Mouse (Mus musculus): ENCODE measurements around the gene Otop3.

Gene Otop3

DNA sequence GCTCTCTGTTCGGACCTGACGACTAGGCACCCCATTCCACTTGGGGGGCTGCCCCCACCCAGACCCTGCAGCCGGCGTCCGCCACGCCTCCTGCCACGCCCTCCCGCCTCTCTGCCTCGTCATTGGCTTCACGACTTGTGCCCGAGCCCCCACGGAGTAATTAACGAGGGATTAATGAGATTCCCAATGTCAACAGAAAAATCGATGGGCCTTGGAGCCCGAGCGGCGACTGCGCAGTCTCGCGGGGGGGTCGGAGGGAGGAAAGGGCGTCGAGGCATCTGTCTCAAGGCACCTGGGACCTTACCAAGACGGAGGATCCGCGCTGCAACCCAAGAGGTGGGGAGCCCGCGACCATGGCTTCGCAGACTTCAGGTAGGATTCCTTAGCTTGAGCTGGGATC lies at the start of gene Otop3:
TSS of gene Otop3 (plus strand) at position 201 of the 400 bp plus-strand sequence.
- no peak for DNase-seq (ENCODE audit: low read depth)

DNA sequence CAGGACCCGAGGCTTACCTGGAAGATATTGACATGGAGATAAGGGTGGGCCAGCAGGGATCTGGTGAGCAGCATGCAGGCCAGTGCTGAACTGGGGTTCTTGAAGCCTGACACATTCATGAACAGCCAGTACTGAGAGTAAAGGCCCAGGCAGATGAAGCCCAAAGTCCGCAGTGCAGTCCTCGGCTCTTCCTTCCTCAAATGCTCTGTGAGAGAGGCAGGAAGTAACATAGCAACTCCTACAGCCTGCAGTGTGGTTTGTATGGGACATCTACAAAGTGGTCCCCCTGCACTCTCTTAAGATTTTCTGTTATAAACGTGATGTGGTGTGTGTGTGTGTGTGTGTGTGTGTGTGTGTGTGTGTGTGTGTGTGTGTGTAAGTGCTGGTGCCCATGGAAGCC lies 49.2 kb upstream of the Otop3 start:
- peak; percentile 49 for DNase-seq (ENCODE audit: low read depth)

DNA sequence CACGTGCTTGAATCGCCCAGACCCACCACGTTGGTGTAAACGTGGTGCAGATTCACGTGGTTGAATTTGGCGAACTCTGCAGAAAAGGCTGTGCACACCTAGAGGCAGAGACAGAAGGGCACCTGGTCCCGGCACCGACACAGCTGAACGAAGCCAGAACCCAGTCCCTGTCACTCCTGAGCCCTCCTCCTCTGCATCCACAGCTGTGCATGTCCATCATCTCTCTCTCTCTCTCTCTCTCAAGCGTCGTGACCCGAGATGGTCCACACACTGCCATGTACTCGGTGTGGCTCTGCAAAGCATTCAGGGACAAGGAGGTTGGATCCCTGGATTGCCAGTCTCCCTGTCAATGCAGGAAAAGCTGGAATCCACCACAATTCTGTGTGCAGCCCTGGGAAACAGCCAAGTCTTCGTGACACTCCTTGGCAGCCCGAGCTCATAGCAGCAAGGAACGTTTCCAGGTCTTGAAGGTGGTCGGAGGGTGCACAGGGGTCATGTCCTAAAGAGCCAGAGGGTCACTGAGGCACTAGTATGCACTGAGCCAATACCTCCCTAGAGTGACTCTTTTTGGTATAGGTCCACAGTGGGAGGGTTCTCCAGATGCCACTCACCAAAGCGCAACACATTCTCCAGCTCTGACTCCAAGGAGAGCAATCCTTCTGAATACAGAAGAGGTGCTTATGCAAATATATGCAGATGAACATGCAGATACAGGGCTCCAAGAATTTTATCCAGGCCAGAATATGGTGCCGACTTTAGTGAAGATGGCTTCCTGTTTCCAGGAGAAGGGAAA lies 48.1 kb upstream of the Otop3 start:
- DNase-seq (ENCODE audit: low read depth): no peak

DNA sequence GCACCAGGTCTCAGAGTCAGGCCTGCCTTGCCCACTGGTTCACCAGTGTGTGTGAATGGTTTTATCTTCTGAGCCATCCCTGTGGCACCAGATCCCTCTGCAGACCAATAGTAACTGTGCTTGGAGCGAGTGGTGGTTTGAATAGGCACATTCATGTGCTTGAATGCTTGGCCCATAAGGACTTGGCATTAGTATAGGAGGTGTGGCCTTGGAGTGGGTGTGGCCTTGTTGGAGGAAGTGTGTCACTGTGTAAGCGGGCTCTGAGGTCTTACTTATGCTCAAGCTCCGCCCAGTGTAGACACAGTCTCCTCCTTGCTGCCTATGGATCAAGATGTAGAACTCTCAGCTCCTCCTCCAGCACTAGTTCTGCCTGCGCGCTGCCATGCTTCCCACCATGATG lies 47.1 kb upstream of the Otop3 start:
- peak; percentile 69 for DNase-seq (ENCODE audit: low read depth)

DNA sequence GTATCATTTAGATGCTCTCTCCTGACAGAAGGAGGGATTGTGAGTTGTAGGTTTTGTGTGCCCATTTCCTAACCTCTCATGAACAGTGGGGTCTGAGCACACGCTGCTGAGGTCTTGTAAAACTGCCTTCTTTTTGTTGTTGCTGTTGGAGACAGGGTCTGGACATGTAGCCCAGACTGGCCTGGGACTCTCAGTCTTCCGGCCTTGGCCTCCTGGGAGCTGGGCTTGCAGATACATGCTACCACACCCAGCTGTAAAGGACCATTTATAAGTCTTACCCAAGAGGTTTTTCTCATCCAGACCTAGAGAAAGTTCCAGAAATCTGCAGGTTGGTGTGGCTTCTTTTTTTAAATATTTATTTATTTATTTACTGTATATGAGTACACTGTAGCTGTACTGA lies 46.2 kb upstream of the Otop3 start:
- DNase-seq (ENCODE audit: low read depth): no peak

DNA sequence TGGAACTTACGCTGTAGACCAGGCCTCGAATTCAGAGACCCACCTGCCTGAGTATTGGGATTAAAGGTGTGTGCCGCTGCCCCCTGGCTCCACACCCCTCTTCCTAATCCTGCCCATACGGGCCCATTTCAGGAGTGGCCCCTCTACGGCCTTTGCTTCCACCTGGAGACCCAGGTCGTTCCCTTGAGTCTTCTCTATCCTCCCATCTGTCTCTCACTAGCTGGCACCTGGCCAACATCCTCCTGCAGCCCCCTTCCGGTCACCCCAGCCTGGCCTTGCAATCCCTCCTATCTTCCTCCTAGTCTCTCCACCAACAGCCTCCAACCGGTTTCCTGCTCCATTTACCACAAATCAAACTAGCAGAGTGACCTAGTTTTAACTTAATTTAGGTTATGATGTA lies 44.6 kb upstream of the Otop3 start:
- peak; percentile 60 for DNase-seq (ENCODE audit: low read depth)

DNA sequence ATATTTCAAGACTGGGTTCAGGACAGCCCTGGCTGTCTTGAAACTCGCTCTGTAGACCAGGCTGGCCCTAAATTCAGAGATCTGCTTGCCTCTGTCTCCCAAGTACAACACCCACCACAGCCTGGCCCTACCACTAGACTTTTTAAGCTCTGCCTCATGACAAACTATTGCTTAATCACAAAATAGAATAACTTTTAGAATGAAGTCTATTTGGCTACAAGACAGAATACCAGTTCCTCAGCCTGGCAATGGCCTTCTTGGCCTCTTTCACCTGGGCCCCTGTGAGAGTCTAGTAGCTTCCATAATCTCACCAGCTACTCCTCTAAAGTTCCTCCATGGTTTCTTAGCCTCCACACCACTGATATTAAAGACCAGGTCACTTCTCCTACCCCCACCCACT lies 44.2 kb upstream of the Otop3 start:
- no peak for DNase-seq (ENCODE audit: low read depth)

DNA sequence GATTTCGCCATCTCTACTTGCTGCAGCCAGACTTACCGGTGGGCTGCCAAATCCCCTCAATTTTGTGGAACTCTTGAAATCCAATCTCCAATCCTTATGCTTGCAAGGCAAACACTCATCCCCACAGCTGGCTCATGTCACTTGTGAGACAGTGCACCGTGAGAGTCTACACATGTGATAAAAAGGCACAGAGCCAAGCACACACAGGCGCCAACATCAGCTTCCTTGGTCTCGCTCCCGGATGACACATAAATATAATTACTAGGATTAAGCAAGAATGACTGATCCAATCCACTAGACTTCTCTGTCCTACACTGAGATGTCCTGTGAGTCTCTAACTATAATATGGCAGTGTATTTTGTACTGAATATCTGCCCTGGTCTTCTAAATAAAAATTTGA lies 43.6 kb upstream of the Otop3 start:
- peak; percentile 21 for DNase-seq (ENCODE audit: low read depth)

DNA sequence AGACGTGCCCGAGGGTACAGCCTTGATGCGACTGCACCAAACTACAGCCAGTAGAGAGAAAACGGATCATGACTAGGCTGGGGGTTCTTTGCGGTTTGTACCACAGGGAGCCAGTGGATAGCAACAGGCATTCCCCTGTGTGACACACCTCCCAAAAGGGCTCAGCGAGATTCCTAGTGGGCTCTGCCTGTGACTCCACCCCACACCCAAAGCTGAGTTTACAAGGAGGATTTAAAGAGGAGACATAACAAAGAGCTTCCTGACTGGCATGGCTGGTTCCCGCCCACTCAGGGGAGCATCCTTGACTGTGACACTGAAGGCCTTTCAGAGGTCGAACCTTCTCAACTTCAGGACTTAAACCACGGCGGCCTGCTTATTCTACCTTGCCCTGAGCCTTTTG lies 43.0 kb upstream of the Otop3 start:
- DNase-seq (ENCODE audit: low read depth): no peak

DNA sequence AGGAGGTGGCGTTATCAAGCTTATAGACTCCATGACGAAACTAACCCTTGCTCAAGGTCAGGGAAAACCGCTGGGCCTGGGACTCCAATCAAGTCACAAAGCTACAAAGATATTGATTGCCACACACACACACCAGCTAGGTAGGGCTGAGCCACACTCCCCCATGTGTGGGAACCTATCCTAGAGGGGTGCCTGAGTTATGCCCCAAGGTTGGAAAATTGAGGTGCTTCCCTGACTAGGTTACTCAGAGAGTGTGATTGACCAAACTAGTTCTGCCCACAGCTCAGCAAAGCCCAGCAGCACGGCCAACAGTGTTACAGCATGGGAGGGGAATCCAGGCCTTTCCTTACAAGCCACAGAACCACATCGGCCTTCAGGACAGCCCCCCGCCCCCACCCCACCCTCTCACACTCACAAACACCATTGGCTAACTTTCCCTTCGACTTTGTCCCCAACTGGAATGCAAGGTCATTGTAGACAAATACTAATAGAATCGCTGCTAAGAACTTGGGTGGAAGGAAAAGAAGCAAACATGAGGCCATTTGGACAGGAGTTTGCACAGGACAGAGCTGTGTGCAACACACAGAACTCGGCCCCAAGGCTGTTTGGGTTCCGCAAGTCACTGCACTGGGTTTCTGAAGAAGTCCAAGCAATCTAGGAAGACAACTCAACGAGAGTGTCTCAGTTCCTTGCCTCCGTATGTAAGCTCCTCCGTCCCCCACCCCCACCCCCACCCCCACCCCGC lies 41.7 kb upstream of the Otop3 start:
- peak; percentile 75 for DNase-seq (ENCODE audit: low read depth)

DNA sequence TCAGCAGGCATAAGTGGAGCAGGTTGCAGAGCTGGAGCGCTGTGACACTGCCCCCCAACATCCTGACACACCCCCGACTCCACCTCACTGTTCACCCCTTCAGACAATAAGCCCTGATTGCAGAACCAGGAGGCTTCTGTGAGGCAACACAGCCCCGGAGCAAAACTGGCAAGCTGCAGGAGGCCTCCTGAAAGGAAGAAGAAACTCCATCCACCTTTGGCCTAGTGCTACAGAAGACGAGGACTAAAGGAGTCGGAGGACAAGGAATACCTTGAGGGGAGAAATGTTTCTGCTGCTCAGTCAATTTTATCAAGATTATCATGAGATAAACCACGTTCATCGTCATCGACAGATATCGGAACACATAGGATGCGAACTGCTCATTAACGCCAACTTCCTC lies 38.6 kb upstream of the Otop3 start:
- DNase-seq (ENCODE audit: low read depth): no peak

DNA sequence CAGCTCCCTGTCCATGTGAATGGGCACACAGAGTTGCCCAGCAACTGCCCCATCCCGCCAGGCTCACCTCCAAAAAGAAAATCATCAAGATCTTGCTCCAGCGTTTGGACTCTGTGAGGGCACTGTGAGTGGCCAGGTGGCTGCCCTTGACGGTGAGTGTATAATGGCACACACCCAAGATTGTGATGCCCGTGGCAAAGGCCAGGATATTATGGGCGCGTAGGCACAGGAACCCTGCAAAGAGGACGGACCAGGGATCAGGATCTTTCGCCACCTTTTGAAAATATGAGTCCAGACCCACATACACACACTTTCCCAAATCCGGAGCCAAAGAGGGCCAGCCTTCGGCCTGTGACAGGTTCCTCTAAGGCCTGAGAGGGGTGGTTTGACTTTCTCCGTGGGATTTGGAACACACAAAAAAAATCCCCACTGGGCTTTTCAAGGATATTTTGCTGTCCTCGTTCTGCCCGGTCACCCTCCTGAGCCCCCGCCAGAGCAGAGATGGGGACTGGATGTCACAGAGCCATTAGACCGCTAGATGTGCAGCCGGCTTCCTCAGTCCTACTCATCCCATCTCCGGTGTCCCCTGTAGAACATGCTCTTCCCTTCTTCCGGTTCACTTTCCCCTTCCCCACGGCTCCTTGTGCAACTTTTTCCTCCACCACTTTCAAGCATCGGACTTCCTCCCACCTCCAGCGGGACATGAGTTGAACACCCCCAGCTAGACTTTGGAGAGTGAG lies 37.9 kb upstream of the Otop3 start:
- no peak for DNase-seq (ENCODE audit: low read depth)

DNA sequence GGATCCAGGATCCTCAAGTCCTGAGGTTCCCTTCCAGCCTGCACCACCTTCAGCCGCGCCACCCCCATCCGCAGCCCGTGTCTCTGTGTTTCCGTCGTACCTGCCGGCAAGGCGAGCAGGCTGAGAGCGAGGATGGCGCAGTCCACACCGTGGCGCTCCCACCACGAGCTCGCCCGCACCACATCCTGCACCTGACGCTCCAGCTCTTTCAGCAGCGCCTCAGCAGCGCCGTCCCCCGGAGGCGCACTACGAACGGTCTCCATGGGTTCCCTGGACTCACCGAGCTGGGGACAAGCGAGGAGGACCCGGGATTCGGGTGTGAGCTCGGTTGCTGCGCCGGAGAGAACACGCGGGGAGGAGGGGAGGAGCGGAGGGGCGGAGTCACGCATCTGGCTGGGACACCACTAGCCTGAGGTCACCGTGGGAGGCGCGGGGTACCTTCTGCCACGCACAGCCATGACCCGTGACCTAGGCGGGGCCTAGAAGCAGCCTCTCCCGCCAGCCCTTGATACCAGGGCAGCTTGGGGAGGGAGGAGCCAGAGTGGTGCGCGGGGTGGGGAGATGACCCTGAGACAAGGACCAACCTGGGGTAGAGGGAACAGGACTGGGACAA lies 37.2 kb upstream of the Otop3 start, which contains the start of gene Fads6:
TSS of gene Fads6 (minus strand) at position 450 of the 613 bp plus-strand sequence.
- DNase-seq (ENCODE audit: low read depth): no peak

DNA sequence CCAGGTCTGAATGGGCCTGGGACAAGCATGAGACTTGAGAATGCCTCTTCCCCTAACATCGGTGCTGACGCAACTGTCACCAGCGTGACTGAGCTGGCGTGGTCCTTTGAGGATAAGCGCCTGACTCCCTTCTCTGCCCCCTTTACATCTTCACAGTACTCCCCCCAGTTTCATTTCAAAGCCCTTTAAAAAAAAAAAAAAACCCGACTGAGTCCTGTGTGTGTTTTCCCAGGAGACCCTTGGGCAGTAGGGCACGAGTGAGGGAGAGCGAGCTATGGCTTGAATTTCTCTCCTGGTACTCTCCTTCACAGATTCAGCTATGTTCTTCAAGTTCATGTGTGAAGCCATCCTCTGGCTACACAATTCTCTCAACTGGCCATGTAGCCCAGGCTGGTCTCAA lies 36.4 kb upstream of the Otop3 start:
- DNase-seq (ENCODE audit: low read depth): no peak

DNA sequence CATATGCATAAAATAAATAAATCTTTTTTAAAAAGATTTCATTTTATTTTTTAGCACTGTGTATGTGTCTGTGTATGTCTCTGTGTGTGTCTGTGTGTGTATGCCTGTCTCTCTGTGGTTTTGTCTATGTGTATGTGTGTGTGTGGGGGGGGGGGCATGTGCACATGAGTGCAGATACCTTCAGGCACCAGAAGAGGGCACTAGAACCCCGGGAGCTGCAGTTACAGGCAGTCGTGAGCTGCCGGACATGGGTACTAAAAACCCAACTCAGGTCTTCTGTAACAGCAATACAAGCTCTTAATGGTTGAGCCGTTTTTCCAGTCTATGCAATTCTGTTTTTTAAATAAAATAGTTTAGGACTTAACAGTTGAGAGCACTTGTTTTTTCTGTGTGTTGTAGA lies 33.8 kb upstream of the Otop3 start:
- DNase-seq (ENCODE audit: low read depth): no peak

DNA sequence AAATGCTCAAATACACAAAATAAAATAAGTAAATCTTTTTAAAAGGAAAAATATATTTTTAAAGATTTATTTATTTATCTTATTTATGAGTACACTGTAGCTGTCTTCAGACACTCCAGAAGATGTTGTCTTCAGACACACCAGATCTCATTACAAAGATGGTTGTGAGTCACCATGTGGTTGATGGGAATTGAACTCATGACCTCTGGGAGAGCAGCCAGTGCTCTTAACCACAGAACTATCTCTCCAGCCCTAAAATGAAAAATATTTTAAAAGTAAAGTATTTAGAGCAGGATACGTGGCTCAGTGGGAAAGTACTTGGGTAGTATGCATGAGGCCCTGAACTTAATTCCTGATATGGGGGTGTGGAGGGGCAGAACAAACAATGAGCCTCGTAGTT lies 33.2 kb upstream of the Otop3 start:
- peak; percentile 40 for DNase-seq (ENCODE audit: low read depth)

DNA sequence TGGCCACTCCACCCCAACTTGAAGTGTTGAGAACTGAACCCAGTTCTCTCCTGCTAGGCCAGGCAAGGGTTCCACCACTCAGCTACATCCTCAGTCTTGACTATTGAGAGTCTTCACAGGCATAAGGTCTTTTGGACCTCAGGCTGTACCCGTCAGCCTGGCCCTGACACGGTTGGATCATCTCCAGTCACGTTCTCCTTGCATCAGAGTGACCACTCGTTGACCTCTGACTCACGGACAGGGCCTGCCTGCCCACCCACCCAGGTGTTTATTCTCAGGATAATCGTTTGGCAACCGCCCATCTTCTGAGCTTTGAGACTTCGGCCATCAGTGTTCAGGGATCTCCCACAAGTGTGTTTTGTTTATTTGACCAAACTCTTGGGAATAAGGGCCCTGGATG lies 31.4 kb upstream of the Otop3 start:
- no peak for DNase-seq (ENCODE audit: low read depth)

DNA sequence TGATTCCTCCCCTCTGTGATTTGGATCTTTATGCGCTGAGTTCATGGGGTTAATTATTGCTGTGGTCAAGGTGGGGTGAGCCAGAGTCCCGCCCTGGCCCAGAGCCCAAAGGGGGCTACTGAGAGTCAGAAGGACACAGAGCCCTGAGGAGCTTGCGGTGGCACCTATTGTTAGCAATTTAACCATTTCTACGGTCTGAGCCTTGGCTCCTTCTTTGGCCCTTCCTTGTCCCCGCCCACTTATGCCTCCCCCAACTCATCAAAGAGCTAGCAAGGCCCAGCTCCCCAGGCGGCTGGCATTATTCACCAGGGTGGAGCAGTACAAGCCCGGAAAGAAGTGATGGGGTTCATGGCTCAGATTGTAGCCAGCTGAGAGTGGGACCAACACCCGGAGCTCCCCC lies 27.7 kb upstream of the Otop3 start, which contains the start of gene Otop2:
TSS of gene Otop2 (plus strand) at position 301 of the 400 bp plus-strand sequence.
- DNase-seq (ENCODE audit: low read depth): no peak

DNA sequence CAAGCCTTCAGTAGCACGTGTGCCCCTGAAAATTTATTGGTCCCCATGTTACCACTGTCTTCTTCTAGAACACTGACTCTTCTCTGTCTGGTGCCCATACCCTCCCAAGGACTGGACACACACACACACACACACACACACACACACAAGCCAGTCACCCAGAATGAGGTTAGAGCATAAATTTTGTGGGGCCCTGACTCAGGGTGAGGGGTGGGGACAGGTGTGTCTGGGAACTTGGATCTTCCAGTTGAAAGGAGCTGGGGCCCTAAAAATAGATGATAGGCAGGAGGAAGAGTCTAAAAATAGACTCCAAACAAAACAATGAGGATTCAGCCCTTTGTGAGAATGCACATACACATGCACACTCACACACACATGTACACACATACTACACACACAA lies 25.8 kb upstream of the Otop3 start:
- no peak for DNase-seq (ENCODE audit: low read depth)

DNA sequence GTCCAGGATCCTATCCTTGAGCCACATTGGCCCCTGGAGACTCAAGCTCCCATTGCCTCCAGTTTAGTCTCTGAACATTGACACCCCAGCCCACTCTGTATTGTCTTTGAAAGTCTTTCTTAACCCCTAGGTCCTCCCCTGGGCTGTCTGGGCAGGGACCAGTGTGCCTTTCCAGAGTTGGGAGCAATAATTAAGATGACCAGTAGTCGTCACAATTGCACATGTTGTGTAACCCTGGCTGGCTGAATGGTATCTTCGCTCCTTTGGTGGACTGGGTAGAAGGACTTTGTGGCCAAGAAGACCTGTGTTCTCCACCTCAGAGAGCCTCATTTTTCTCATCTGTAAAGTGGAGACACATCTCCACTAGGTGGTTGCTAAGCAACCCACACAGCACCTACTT lies 20.3 kb upstream of the Otop3 start:
- peak; percentile 57 for DNase-seq (ENCODE audit: low read depth)

DNA sequence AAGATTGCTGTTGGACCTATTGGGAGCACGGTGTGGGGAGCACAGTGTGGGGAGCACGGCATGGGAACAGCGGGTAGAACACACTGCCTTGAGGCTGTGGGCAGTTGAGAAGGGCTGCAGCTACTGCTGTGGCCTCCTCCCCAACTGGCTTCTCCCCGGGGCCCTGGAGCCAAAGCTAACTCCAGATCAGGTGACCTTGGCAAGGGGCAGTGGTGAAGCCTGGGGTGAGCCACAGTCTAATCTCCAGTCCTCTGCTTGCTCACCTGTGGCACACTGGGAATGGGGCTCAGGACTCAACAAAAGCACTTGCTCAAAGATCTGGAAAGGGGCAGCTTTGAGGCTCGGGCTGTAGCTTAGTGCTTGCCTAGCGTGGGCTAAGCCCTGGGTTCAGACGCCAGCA lies 17.3 kb upstream of the Otop3 start:
- no peak for DNase-seq (ENCODE audit: low read depth)

Measured in 416B (cell line).